Mouse (Mus musculus) embryo, embryonic 11 days (tissue): ENCODE measurements around the gene Ripor1.
"Not testable (repeated sequence)": the region's sequence is repeated elsewhere in the genome, so short reads cannot be mapped to it uniquely, and the experiment has no call there.

Source experiments
- DNase-seq: peaks from one replicate; pipeline ENCODE4 v3.0.0-alpha.2; 2015

Ripor1 gene

DNA sequence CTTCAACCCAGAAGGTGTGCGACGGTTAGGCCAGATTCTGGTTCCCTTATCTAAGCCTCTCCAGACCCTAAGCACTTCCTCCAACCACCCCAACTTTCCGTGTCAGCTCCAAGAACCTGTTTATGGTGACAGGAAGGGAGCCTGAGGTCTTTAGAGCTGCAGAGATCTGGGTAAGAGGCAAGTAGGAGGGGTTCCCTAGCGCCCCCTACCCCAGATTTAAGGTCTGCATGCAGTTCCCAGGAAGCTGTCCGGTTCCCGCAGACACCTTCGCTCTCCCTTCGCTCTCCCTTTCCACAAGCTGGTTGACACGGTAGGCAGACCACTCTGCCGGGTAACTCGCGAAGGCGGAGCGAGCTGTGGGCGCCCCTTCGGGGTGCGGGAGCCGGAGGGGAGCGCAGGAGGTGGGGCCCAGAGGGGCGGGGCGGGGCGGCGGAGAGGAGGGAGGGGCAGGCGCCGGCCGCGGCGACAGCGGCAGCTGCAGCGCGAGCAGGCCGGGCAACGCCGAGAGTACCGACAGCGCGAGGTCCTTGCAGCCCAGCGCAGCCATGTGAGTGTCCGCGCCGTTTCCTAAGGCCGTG, at the start of gene Ripor1:
TSS of gene Ripor1 (plus strand) at position 452 of the 578 bp plus-strand sequence.
- peak; percentile 86 for DNase-seq

DNA sequence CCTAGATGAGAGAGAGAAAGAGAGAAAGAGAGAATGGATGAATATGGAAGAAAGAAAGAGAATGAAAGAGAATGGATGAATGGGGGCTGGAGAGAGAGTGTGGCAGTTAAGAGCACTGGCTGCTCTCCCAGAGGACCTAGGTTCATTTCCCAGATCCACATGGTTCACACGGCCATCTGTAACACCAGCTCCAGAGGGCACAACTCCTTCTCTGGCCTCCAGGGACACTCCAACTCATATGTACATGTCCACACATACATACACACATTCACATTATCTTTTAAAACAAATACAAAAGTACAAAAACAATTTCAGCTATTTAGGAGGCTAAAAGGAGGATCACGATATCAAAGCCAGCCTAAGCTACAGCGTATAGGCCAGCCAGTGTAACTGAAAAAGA, 42.2 kb upstream of the Ripor1 start:
- no peak for DNase-seq

DNA sequence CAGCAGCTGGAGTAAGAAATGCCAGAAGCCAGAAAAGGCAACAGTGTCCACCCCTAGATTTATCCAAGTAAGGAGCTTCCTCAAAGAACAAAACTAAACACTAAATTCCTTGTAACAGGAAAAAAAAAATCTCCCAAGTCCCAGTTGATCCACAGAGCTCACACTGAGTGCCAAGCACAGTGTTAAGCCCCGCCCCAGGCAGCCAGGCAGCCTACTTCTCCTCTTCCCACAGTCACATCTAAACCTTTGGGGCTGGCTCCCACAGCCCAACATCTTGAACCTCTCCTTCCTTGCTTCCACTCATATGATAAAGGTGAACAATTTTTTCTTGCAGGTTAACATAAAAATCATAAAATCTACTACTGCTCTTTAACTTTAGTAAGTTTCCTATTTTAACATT, 41.2 kb upstream of the Ripor1 start:
- DNase-seq, result no peak

GRCm38 (mm10) chr8:105564573-105565229, 40.4 kb upstream of the Ripor1 start:
- DNase-seq, result not testable (repeated sequence)

DNA sequence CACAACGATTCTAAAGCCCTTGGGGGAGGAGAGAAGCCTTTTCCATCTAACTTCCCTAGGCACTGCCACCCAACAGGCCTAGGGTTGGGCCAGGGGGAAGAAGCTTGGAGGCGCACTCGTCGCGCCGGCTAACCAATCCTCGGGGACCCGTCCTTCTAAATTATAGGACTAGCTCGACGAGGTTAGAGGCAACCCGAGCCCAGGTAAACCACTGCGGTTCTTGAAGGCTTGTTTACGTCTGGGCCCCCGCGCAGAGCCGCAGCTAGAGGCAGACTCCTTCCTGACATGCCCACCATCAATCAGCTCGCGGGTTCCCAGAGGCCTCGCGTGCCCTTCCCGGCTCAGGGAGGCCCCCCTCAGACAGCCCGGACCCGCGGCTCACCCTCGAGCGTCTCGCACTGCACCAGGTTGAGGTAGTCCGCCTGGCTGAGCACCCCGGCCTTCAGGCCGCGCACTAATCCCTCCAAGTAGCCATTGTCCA, 39.6 kb upstream of the Ripor1 start:
- DNase-seq, result peak; percentile 16

- peak; percentile 100 for DNase-seq
Measured at GRCm38 (mm10) chr8:105565952-105566702, 38.9 kb upstream of the Ripor1 start, which contains the start of gene Atp6v0d1. Atp6v0d1 (minus strand) TSS chr8:105566047.

GRCm38 (mm10) chr8:105566703-105567595, 38.1 kb upstream of the Ripor1 start:
- peak; percentile 43 for DNase-seq

GRCm38 (mm10) chr8:105571810-105572209, 33.2 kb upstream of the Ripor1 start:
- DNase-seq, result no peak

DNA sequence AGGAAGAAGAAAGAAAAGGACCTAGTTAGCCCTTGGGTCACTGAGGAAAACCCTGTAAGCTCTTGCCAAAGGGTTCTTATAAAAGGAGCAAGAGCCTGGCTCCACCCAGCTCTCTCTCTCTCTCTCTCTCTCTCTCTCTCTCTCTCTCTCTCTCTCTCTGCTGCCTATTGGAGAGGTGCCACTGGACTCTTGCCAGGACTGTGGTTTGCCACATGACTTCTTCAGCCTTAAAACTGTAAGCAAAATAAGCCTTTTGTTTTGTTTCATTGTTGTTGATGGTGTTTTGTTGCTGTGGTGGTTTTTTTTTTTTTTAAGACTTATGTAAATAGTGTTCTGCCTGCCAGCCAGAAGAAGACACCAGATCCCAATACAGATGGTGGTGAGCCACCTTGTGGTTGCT, 31.6 kb upstream of the Ripor1 start:
- no peak for DNase-seq

GRCm38 (mm10) chr8:105574741-105575140, 30.3 kb upstream of the Ripor1 start:
- DNase-seq, result no peak

DNA sequence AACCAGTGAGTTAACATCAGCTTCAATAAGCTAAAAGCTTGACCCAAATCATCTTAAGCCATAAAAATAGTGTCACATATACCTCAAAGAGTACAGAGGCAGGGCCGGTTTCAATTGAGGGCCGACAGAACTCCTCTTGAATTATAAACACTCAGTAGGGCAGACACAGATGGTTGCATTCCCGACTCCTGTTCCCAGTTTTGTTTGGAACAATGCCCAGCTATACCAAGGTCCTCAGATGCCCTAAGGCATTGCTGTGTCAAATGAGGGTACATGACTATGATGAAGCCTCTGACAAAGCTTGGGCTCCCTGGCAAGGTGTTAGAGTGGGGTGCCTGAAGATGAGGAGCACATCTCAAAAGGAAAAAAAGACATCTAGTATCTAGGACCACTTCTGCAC, 29.5 kb upstream of the Ripor1 start:
- DNase-seq, result no peak

DNA sequence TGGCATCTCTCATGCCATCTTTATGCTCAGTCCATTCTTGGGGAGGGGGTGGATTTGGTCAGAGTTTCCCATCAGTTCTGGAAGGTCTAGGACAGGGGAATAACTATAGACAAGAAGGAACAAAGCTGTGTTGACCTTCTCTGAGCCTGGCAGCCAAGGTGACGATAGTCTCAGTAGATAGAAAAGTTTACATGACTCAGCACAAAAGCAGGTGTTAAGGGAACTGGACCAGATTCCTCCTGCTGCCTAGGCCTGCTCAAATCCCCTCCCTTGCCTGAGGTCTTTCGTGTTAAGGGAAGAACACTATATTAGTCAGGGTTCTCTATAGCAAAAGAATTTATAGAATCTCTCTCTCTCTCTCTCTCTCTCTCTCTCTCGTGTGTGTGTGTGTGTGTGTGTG, 25.3 kb upstream of the Ripor1 start:
- no peak for DNase-seq

DNA sequence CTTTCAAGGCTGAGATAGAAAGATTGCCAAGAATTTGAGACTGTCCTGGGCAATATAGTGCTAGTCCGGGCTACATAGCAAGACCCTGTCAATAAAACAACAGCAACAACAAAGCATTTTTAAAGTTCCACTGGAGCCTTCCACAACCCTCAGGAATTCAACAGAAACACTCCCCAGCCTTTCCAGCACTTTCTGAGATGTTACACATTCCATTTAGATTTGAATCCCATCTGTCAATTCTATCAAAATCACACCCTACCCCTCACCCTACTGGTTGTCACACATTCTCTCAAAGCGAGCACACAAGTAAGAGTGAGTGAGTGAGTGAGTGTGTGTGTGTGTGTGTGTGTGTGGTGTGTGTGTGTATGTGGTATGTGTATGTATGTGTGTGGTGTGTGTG, 12.6 kb upstream of the Ripor1 start:
- DNase-seq, result no peak

- DNase-seq, result peak; percentile 74
Measured at GRCm38 (mm10) chr8:105593859-105594258, 11.2 kb upstream of the Ripor1 start.

DNA sequence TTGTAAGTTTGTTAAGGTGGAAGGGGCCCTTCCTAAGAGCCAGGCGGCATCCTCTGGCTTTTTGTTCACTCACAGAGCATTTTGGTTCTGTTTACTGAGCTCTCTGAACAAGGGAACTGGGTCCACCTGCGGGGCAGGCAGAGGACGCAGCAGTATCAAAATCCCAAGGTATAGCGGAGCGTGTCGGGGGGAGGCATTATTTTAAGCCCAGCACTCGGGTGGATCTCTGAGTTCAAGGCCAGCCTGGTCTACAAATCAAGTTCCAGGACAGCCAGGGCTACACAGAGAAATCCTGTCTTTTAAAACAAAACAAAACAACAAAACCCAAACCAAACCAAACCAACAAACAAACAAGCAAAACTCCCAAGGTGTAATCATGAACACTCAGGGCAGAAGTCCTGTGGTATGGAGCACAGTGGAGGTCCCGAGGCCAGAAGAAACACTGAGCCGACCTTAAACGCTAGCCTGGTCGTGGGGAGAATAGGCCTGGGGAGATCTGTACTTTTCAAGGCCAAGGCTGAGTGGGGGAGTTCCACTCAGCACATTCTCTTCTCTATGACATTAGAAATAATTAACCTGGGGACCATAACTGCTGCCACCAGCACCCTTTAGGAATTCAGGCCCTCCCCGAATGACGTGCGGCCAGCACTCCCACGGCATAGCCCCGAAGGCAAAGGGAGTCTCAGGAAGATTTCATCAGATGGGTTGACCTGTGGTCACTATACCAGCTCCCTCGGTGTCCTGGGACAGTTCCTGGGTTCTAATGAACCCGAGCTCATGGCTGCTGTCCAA, 10.4 kb upstream of the Ripor1 start:
- DNase-seq, result no peak

- peak; percentile 70 for DNase-seq
Measured at GRCm38 (mm10) chr8:105596362-105597034, 8.6 kb upstream of the Ripor1 start.

GRCm38 (mm10) chr8:105598777-105599176, 6.3 kb upstream of the Ripor1 start:
- no peak for DNase-seq

DNA sequence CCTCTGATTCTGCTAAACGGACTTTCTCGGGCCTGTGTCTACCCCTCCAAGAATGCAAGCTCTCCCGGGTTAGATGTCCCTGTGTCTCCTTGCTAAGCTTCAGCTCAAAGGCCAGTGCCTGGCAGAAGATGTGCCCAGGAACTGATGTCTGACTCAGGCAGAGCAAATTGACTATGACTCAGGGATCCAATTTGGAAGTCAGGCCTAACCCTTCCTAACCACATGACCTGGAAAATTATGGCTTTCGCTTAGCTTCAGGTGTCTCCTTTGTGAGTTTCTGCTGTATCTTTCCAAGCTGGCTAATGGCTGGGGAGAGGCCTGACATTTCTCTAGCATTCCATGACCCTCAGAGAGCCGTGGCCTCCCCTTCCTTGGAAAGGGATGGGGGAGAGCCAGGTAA, 3.8 kb upstream of the Ripor1 start:
- DNase-seq, result no peak

- DNase-seq, result not testable (repeated sequence)
Measured at GRCm38 (mm10) chr8:105602540-105602939, 2.5 kb upstream of the Ripor1 start.

DNA sequence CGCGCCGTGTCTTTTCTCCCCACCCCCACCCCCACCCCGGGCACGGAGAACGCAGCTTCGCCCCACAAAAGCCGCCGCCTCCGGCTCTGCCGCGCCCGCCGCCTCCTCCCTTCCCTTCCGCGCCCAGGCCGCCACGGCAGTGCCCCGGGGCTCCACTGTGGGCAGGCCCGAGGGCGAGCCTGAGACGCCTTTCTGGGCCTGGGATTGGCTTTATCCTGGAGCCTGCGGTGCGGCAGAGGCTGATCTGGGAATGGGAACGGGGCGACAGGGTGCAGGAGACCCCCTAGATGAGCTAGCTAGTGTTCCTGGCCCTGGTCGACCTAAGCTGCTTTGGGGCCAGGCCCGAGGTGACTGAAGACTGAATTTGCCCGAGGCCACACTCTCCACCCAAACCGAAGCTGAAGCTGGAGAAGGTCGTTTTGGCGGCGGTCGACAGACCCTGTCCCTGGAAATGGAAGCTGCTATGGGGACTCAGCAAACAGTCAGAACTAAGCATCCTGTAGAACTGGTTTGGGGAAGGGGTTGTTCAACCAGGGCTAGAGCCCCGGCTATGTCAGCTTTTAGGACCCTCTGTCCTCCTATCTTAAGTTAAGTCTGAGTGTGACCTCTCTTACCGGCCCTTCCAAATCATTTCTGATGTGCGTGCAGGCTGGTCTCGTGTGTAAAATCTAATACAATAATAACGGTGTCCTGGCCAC, 585 bp downstream of the Ripor1 start:
- peak; percentile 57 for DNase-seq
